ENCODE assay signal across 8 mouse cellular contexts in the genomic region with DNA sequence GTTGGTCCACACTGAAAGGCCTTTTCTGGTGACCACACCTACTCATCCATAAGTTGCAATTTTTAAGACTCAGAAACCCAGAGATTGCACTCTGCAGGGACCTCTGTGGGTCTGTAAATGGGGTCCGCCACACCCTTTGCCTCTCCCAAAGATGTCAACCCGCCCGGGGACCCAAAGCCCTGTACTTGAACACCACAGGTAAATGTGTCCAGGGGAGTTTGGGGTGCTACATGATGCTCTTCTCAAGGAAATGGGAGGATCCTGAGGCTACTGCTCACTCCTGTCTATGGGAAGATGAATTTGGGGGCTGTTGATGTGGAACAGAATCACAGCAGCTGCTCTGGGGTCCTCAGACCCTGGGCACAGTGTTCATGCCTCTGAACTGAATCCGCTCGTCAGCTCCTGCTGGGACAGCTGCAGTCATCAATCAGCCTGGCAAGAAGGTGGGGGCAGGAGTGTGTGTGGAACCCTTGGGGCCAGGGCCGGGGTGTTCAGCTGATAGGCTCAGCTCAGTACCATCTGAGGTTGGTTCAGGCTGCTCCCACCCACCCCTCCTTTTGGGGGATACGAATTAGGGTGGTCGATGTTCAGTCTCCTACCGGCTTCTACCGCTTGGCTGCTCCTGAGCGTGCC. TPM values are rescaled to one million over a fixed set of nuclear protein-coding genes. Genes with fewer than 3 reads are reported as not detected.
DNase-seq lines count a peak whose midpoint lies in the region; ATAC-seq and TF ChIP-seq lines count a peak whose summit lies in the region.
"Had no signal": no experiment of that assay in that cellular context is flagged by ENCODE, and none has a peak within 500 bp of the region (broad histone marks: within the 10 kb centered on the region; RNA-seq: fewer than 3 reads in every experiment).

No protein-coding gene starts in this region.

- H3ac ChIP-seq in C2C12 (ENCODE audit: control insufficient read depth, insufficient read length, low read depth): peak overlapping the region; percentile 66

- H3K4me2 ChIP-seq in forebrain, postnatal 0 days (ENCODE audit: low read depth): peak overlapping the region; percentile 59
- peak overlapping the region; percentile 50 for H3K4me2 ChIP-seq in liver, embryonic 16.5 days (ENCODE audit: low read depth, low read length)

- no peaks in the 10 kb centered on the region for H3K27me3 ChIP-seq in C2C12 (ENCODE audit: control insufficient read depth, insufficient read depth, insufficient read length)
- no peaks in the 10 kb centered on the region for H3K27me3 ChIP-seq in forebrain, postnatal 0 days (ENCODE audit: insufficient read depth, low read length)
- peaks cover 45% of the 10 kb centered on the region for H3K27me3 ChIP-seq in liver, embryonic 16.5 days (ENCODE audit: control insufficient read depth, insufficient read depth, low read depth, low read length)

- no peaks in the 10 kb centered on the region for H3K79me3 ChIP-seq in C2C12 (ENCODE audit: low read depth)

- WGBS in forebrain, postnatal 0 days: 19% methylated on average over 11 of the region's 11 CpGs
- 16% methylated on average over 11 of the region's 11 CpGs for WGBS in liver, embryonic 16.5 days (ENCODE audit: insufficient replicate concordance)

- peak overlapping the region; percentile 44 for H3K9ac ChIP-seq in forebrain, postnatal 0 days
- no peak overlapping the region for H3K9ac ChIP-seq in liver, embryonic 16.5 days (ENCODE audit: low read depth, low read length)

- peaks cover 9% of the 10 kb centered on the region for H3K79me2 ChIP-seq in C2C12 (ENCODE audit: control insufficient read depth, insufficient read depth)

- peaks cover 28% of the 10 kb centered on the region for H3K4me1 ChIP-seq in forebrain, postnatal 0 days (ENCODE audit: insufficient read depth)
- peaks cover 28% of the 10 kb centered on the region for H3K4me1 ChIP-seq in liver, embryonic 16.5 days (ENCODE audit: control insufficient read depth, low read depth, low read length)

- H3K4me3 ChIP-seq in C2C12 (ENCODE audit: insufficient read depth, poor library complexity, severe bottlenecking): peak overlapping the region; percentile 28
- peak overlapping the region; percentile 39 for H3K4me3 ChIP-seq in forebrain, postnatal 0 days (ENCODE audit: low read depth, low read length)
- H3K4me3 ChIP-seq in liver, embryonic 16.5 days (ENCODE audit: low read depth, low read length): peak overlapping the region; percentile 25

- peak overlapping the region; percentile 40; the same call in 1 of the 2 replicates for H3K27ac ChIP-seq in forebrain, postnatal 0 days (ENCODE audit: low read depth, low read length)
- H3K27ac ChIP-seq in liver, embryonic 16.5 days (ENCODE audit: low read length): no peak overlapping the region

- no peak for ATAC-seq in forebrain, postnatal 0 days
- ATAC-seq in liver, embryonic 16.5 days (ENCODE audit: low read depth): peak; percentile 9; the same call in 1 of the 2 replicates

- DNase-seq in CD4-positive helper T cell, adult 2 months (ENCODE audit: low read depth, low spot score): peak; percentile 13
- no peak for DNase-seq in forebrain, postnatal 0 days
- DNase-seq in right cerebral cortex, postnatal 10 days (ENCODE audit: low spot score in 2 of 2): no peak
- no peak for DNase-seq in natural killer cell, adult 2 months (ENCODE audit: low spot score in 2 of 2)
- no peak for DNase-seq in thymus, postnatal 36 days

- H3K36me3 ChIP-seq in C2C12 (ENCODE audit: control insufficient read depth, insufficient read depth): peaks cover 21% of the 10 kb centered on the region
- H3K36me3 ChIP-seq in forebrain, postnatal 0 days (ENCODE audit: insufficient read depth): peaks cover 8% of the 10 kb centered on the region
- no peaks in the 10 kb centered on the region for H3K36me3 ChIP-seq in liver, embryonic 16.5 days (ENCODE audit: control insufficient read depth, insufficient read depth)

- H3K9me3 ChIP-seq in forebrain, postnatal 0 days (ENCODE audit: low read length): no peaks in the 10 kb centered on the region
- no peaks in the 10 kb centered on the region for H3K9me3 ChIP-seq in liver, embryonic 16.5 days (replicated peaks; ENCODE audit: control insufficient read depth, low read length)

- no peak for TF ChIP-seq CTCF in C2C12 (IDR thresholded peaks at IDR 0.05; ENCODE audit: control insufficient read depth, insufficient read depth, insufficient read length)
- TF ChIP-seq CTCF in forebrain, postnatal 0 days (IDR thresholded peaks at IDR 0.05; ENCODE audit: low read depth): no peak

TF ChIP-seq in C2C12, 6 proteins besides CTCF, POLR2A, EP300 and RAD21:
- TF ChIP-seq MYOD1 (IDR thresholded peaks at IDR 0.05; ENCODE audit: control insufficient read depth, insufficient read length, low read depth) (peak; percentile 99), CEBPB (IDR thresholded peaks at IDR 0.05; ENCODE audit: low read depth) (no peak)

RNA-seq across cellular contexts. Expression of gene Tppp3, which starts 0.5 kb away (rescaled TPM):
- 219 TPM for polyA plus RNA-seq in C2C12 (2012; fragmentation: generic; extraction: Trizol)
- total RNA-seq in forebrain, postnatal 0 days (2014; rRNA removed): 66.6 and 80.6 TPM in 2 replicates
- 74.6 and 106 TPM in 2 replicates for polyA plus RNA-seq in forebrain, postnatal 0 days (2015; fragmentation: Nextera tagmentation; extraction: Ambion mirVana)
- 2.8 and 5.9 TPM in 2 replicates for polyA plus RNA-seq in liver, embryonic 16.5 days (2015; fragmentation: Nextera tagmentation; extraction: Ambion mirVana)

RNA-seq across cellular contexts. Expression of gene Zdhhc1, which starts 25.9 kb away (rescaled TPM):
- 8.8 TPM for polyA plus RNA-seq in C2C12 (2012; fragmentation: generic; extraction: Trizol)
- total RNA-seq in forebrain, postnatal 0 days (2014; rRNA removed): 22.9 and 30.4 TPM in 2 replicates
- polyA plus RNA-seq in forebrain, postnatal 0 days (2015; fragmentation: Nextera tagmentation; extraction: Ambion mirVana): 16.2 and 22.7 TPM in 2 replicates
- 1.6 and 2.2 TPM in 2 replicates for polyA plus RNA-seq in liver, embryonic 16.5 days (2015; fragmentation: Nextera tagmentation; extraction: Ambion mirVana)

RNA-seq across cellular contexts. Expression of gene Hsd11b2, which starts 47.8 kb away (rescaled TPM):
- polyA plus RNA-seq in C2C12 (2012; fragmentation: generic; extraction: Trizol): 0.11 TPM
- total RNA-seq in forebrain, postnatal 0 days (2014; rRNA removed): 0.38 and 0.52 TPM in 2 replicates
- 1.3 and 2.6 TPM in 2 replicates for polyA plus RNA-seq in forebrain, postnatal 0 days (2015; fragmentation: Nextera tagmentation; extraction: Ambion mirVana)
- polyA plus RNA-seq in liver, embryonic 16.5 days (2015; fragmentation: Nextera tagmentation; extraction: Ambion mirVana): 0.34 and 0.66 TPM in 2 replicates

RNA-seq across cellular contexts. Expression of gene Lrrc36, which starts 57.4 kb away (rescaled TPM):
- polyA plus RNA-seq in C2C12 (2012; fragmentation: generic; extraction: Trizol): not detected
- total RNA-seq in forebrain, postnatal 0 days (2014; rRNA removed): 1.7 and 1.8 TPM in 2 replicates
- 0.40 and 1.1 TPM in 2 replicates for polyA plus RNA-seq in forebrain, postnatal 0 days (2015; fragmentation: Nextera tagmentation; extraction: Ambion mirVana)
- 0.09 TPM in 1 of 2 replicates, not detected in the other for polyA plus RNA-seq in liver, embryonic 16.5 days (2015; fragmentation: Nextera tagmentation; extraction: Ambion mirVana)

RNA-seq across cellular contexts. Expression of gene Kctd19, which starts 57.5 kb away (rescaled TPM):
- 0.01 TPM for polyA plus RNA-seq in C2C12 (2012; fragmentation: generic; extraction: Trizol)
- 0.10 and 0.15 TPM in 2 replicates for total RNA-seq in forebrain, postnatal 0 days (2014; rRNA removed)
- 0.16 and 0.19 TPM in 2 replicates for polyA plus RNA-seq in forebrain, postnatal 0 days (2015; fragmentation: Nextera tagmentation; extraction: Ambion mirVana)
- not detected in 2 replicates for polyA plus RNA-seq in liver, embryonic 16.5 days (2015; fragmentation: Nextera tagmentation; extraction: Ambion mirVana)
- polyA plus RNA-seq: large intestine, adult 2 months had no signal

Comparison
In these comparisons a context has a peak if more than half of its experiments do, and no peak if none do; other contexts are left out.
1. RNA of gene Tppp3, which starts 0.5 kb away (polyA plus RNA-seq): 219 TPM in C2C12 (single experiment) and 74.6 to 106 TPM in forebrain, postnatal 0 days; 2.8 to 5.9 TPM in liver, embryonic 16.5 days; every median in the first group is over 10 times any median in the second.
2. Peak in every context shown above with its lines, with median percentiles within 50 percentile points of each other: H3K4me3 ChIP-seq.